Mouse (Mus musculus): ENCODE measurements around the gene Cpsf3. TPM values are rescaled to one million over a fixed set of nuclear protein-coding genes. Genes with fewer than 3 reads are reported as not detected.

Gene Cpsf3
- 40.1 and 45.9 TPM in 2 replicates for polyA plus RNA-seq (2015; fragmentation: Nextera tagmentation; extraction: Ambion mirVana)

DNA sequence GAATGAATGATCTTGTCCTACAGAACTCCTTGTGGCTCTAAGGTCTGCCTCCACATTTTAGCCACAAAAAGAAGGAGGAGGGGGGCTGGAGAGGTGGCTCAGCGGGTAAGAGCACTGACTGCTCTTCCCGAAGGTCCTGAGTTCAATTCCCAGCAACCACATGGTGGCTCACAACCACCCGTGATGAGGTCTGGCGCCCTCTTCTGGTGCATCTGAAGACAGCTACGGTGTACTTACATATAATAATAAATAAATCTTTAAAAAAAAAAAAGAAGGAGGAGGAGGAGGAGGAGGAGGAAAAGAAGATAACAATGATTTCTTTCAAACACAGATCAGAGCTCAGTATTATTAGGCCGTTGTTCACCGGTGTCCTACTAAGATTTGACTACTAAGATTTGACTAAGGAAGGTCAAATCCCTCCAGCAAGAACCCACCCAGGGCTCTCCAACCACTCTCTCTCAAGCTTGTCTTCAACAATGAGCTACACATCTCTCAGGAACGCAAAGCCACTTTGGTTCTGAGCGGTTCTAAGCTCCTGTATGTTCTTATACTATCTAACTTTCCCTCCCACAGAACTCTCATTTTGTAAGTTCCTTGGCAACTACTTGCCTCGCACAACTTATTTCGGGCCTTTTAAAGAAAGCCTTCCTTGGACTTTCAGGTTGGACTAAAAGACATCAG lies at the start of gene Cpsf3:
Gene Cpsf3, plus strand, starts transcription at position 631 of the 681 bp plus-strand sequence.

GRCm38 (mm10) chr12:21286243-21286622 lies 1.0 kb downstream of the Cpsf3 start, which contains the start of gene Itgb1bp1:
TSS of gene Itgb1bp1 (minus strand) at chr12:21286284.

DNA sequence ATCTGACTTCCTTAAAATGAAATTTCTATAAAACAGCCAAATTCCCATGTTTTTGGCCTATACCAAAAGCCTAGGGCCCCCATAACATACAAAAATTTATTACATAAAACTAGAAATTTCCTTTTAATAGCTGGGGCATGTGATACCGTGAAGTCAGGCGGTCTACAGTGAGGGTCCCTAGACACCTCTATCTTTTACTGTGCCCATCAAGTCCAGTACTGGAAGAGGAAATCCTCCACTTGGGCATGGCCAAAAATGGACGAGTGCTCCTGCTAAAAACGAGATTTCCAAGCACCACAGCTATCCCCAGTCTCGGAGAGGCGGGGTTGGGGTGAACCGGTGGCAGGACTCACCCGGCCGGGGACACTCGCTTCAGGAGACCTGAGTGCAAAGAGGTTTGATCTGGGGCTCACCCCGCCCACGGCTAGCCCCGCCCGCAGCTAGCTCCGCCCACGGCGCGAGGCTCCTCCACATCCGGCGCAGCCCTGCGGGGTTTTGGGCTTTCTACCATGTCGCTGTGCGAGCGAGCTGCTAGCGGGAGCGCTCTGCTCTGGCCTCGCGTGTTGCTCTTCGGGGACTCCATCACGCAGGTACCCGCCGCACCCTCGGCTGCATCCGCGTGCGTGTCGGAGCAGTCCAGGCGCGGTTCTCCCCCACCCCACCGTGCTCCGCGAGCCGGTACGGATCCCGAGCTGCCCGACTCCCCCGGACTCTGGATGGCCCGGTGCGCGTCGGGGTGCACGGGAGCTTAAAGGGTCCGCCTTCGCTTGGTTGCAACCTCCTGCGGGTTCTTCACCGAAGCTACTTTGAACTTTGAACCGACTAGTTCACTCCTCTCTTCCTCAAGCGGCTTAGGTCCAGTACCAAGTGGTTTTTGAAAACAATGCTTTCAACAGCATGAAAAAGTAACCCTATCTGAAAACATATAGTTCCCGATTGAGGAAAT lies 31.0 kb downstream of the Cpsf3 start, which contains the start of gene Iah1:
Gene Iah1, plus strand, starts transcription at position 467 of the 946 bp plus-strand sequence.

Other genes starting within 250 kb of the Cpsf3 start
- 33.3 and 44.4 TPM in 2 replicates for gene Itgb1bp1, start 893 bp downstream of the Cpsf3 start, polyA plus RNA-seq (2015; fragmentation: Nextera tagmentation; extraction: Ambion mirVana)
- 21.1 and 36.3 TPM in 2 replicates for gene Iah1, start 31.0 kb downstream of the Cpsf3 start, polyA plus RNA-seq (2015; fragmentation: Nextera tagmentation; extraction: Ambion mirVana)
- 16.6 and 17.6 TPM in 2 replicates for gene Adam17, start 88.2 kb downstream of the Cpsf3 start, polyA plus RNA-seq (2015; fragmentation: Nextera tagmentation; extraction: Ambion mirVana)
- gene Ywhaq, start 132.2 kb downstream of the Cpsf3 start, polyA plus RNA-seq (2015; fragmentation: Nextera tagmentation; extraction: Ambion mirVana): 141 and 194 TPM in 2 replicates

All from skeletal muscle tissue, postnatal 0 days (tissue).